Mouse (Mus musculus) subcutaneous adipose tissue, adult 2 months (tissue): ENCODE measurements around the gene Tnfsf18. TPM values are rescaled to one million over a fixed set of nuclear protein-coding genes. Genes with fewer than 3 reads are reported as not detected.

Experiments used
- polyA plus RNA-seq: library from polyadenylated mRNA; depleted of rRNA; stranded (reverse); fragments of >200 nt; gene quantifications from 2 replicates; pipeline ENCODE4 v1.2.3, GENCODE M21; 2012; ENCODE audit warnings: low replicate concordance; rRNA removed

Gene Tnfsf18
- polyA plus RNA-seq, result not detected in 2 replicates

GRCm38 (mm10) chr1:161494343-161494742, at the start of gene Tnfsf18:
Gene Tnfsf18, plus strand, starts transcription at chr1:161494655.

Other genes starting within 250 kb of the Tnfsf18 start
- 132 and 406 TPM in 2 replicates for gene Prdx6, start 243.4 kb upstream of the Tnfsf18 start, polyA plus RNA-seq
- gene Tnfsf4, start 99.2 kb upstream of the Tnfsf18 start, polyA plus RNA-seq, result 0.06 TPM in 1 of 2 replicates, not detected in the other